Mouse (Mus musculus) liver, postnatal 0 days (tissue): ENCODE data around the gene Msx3. TPM values are rescaled to one million over a fixed set of nuclear protein-coding genes. Genes with fewer than 3 reads are reported as not detected.

ENCODE experiments used
- ATAC-seq: fragments of 200-750 bp; cut with Nextera tagmentation; 2 replicates; pipeline ENCODE4 v1.8.0; 2017; ENCODE audit warnings: mild to moderate bottlenecking, moderate library complexity
- DNase-seq: peaks from one replicate; pipeline ENCODE4 v3.0.0-alpha.2; 2016
- H3K27ac ChIP-seq: fragments of 300-500 bp; sonication (generic); 2 replicates; pipeline ENCODE4 v1.5.1; 2014; ENCODE audit warnings: antibody characterized with exemption, moderate library complexity, mild to moderate bottlenecking, low read depth
- H3K27me3 ChIP-seq: fragments of 300-500 bp; sonication (generic); 2 replicates; pipeline ENCODE4 v1.6.1; 2014; ENCODE audit warnings: low read length, control low read depth, mixed read lengths; ENCODE audit not compliant: insufficient read depth
- H3K36me3 ChIP-seq: fragments of 300-500 bp; sonication (generic); replicated peaks from 2 replicates; pipeline ENCODE4 v1.6.1; 2014; ENCODE audit warnings: mild to moderate bottlenecking, control low read depth, low read length, moderate library complexity, mixed read lengths; ENCODE audit not compliant: insufficient read depth
- H3K4me1 ChIP-seq: fragments of 300-500 bp; sonication (generic); 2 replicates; pipeline ENCODE4 v1.6.1; 2014; ENCODE audit warnings: antibody characterized with exemption, mild to moderate bottlenecking, control low read depth; ENCODE audit not compliant: insufficient read depth
- H3K4me2 ChIP-seq: fragments of 300-500 bp; sonication (generic); 2 replicates; pipeline ENCODE4 v1.6.1; 2014; ENCODE audit warnings: low read depth, mild to moderate bottlenecking, low read length, moderate library complexity, mixed read lengths
- H3K4me3 ChIP-seq: fragments of 300-500 bp; sonication (generic); 2 replicates; pipeline ENCODE4 v1.5.1; 2014; ENCODE audit warnings: low read depth, low read length
- H3K9ac ChIP-seq: fragments of 300-500 bp; sonication (generic); replicated peaks from 2 replicates; pipeline ENCODE4 v1.6.1; 2014; ENCODE audit warnings: mild to moderate bottlenecking, moderate library complexity
- H3K9me3 ChIP-seq: fragments of 300-500 bp; sonication (generic); 2 replicates; pipeline ENCODE4 v1.6.1; 2016; ENCODE audit warnings: mild to moderate bottlenecking, control low read depth, low read length, mixed read lengths
- CTCF ChIP-seq: sonication (generic); IDR thresholded peaks from 2 replicates; pipeline ENCODE4 v1.5.1; 2016; ENCODE audit warnings: antibody characterized with exemption, low read depth
- EP300 ChIP-seq: IDR thresholded peaks from 2 replicates; pipeline ENCODE4 v1.6.1; 2016; ENCODE audit warnings: antibody characterized with exemption, low read depth, mild to moderate bottlenecking
- WGBS: fragments of 180-500 bp; shearing (Covaris S2); extraction: QIAGEN DNeasy Blood & Tissue Kit; methylation state at CpG from one replicate; pipeline ENCODE4 v1.1.7; 2014; ENCODE audit not compliant: insufficient replicate concordance; 5-methylcytosine and 5-hydroxymethylcytosine counted together
- polyA plus RNA-seq: library from polyadenylated mRNA; unstranded; fragments of >200 nt; fragmentation: Nextera tagmentation; extraction: Ambion mirVana; gene quantifications from 2 replicates; pipeline ENCODE4 v1.2.1, GENCODE M21; 2015

The Msx3 gene
- polyA plus RNA-seq, 1 experiment from 2014 or later: not detected

DNA sequence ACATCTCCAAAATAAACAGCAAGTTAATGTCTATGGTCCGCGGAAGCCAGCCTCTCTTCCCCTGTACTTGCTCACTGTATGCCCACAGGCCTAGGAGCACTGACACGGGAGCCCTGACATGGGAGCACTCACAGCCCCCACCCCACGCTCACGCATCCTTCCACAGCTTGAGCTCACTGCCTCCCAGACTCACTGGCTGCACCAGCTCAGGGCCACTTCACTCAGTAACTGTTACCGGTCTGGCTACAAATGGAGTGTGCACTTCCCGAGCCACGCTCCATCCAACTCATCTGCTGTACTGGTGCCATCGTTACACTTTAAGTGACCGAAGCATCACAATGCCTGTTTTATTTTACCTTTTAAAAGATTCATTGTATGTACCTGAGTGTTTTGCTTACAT, 16.5 kb downstream of the Msx3 start:
- no peak overlapping the region for H3K27ac ChIP-seq
- WGBS: 93% methylated on average over 10 of the region's 10 CpGs
- H3K9ac ChIP-seq: no peak overlapping the region
- no peak for TF ChIP-seq EP300
- TF ChIP-seq CTCF: no peak
- peaks cover 16% of the 10 kb centered on the region for H3K4me1 ChIP-seq
- H3K27me3 ChIP-seq: no peaks in the 10 kb centered on the region
- peaks cover 52% of the 10 kb centered on the region for H3K36me3 ChIP-seq
- no peak for ATAC-seq
- peaks cover 5% of the 10 kb centered on the region for H3K9me3 ChIP-seq
- no peak overlapping the region for H3K4me2 ChIP-seq
- no peak for DNase-seq
- H3K4me3 ChIP-seq: no peak overlapping the region

DNA sequence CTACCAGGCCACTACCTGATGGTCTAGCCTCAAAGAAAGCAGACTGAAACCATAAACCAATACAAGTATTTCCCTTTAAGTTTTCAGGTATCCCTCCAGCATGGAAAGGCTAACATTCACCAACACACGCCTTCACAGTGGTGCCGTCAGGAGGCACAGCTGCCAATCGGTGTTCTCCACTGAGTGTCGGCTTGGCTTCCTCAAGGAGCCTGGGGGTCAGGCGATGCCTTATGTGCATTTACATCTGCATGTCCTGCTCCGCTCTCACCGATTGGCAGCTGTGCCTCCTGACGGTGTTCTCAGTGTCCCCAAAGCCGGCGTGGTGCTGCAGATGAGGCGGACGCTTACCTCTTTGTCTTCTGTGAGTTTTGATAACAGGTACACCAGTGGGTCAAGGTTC, 17.1 kb downstream of the Msx3 start:
- Histone ChIP-seq H3K27ac (no peak overlapping the region), H3K4me2 (no peak overlapping the region), H3K36me3 (peaks cover 52% of the 10 kb centered on the region), H3K9me3 (peaks cover 5% of the 10 kb centered on the region), H3K4me1 (peaks cover 11% of the 10 kb centered on the region), H3K4me3 (no peak overlapping the region), H3K9ac (no peak overlapping the region), H3K27me3 (no peaks in the 10 kb centered on the region)
- DNase-seq (no peak), ATAC-seq (no peak)
- TF ChIP-seq CTCF (no peak), EP300 (no peak)
- WGBS: 93% methylated on average over 12 of the region's 12 CpGs

DNA sequence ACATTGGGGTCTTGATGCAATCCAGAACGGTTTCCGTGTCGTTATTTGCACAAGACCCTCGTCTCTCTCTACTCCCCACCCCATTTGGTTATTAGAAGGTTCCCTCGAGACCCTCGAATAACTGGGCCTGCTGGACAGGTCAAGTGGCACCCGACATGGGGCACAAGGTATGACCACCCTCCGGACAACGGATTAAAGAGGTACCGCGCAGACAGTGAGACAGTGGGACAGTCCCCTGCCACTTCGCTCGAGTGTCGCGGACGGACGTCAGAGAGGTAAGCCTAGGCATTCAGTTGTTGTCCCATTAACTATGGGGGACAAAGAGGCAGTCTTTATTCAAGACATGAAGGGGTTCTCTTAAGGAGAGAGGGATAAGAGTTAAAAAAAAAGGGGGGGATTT, 37.6 kb downstream of the Msx3 start:
- Histone ChIP-seq H3K27me3 (no peaks in the 10 kb centered on the region), H3K36me3 (peaks cover 11% of the 10 kb centered on the region), H3K4me3 (no peak overlapping the region), H3K27ac (no peak overlapping the region), H3K9ac (no peak overlapping the region), H3K9me3 (peaks cover 3% of the 10 kb centered on the region), H3K4me2 (no peak overlapping the region), H3K4me1 (no peaks in the 10 kb centered on the region)
- TF ChIP-seq CTCF: no peak
- no peak for TF ChIP-seq EP300
- 92% methylated on average over 17 of the region's 17 CpGs for WGBS
- ATAC-seq (no peak), DNase-seq (no peak)

DNA sequence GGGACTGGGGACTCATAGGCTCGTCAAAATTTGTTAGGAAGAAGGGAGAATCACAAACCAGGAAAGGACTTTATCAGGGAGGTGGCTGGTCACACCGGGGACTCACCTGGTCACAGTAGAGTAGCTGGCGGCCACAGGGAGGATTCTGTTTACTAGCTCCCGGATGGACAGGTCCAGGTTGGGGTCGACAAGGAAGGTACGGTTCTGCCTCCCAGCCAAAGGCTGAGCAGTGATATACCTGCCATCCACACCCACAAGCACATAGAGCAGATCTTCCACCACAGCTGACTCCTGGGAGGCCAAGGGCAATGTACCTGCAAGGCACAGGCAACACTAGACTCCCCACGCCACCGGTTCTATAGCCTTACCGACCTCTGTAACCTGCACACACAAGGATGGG, 41.1 kb downstream of the Msx3 start:
- DNase-seq (no peak), ATAC-seq (no peak)
- WGBS: 95% methylated on average over 9 of the region's 9 CpGs
- Histone ChIP-seq H3K4me2 (no peak overlapping the region), H3K27ac (no peak overlapping the region), H3K27me3 (no peaks in the 10 kb centered on the region), H3K4me3 (no peak overlapping the region), H3K36me3 (peaks cover 28% of the 10 kb centered on the region), H3K9ac (no peak overlapping the region), H3K4me1 (no peaks in the 10 kb centered on the region), H3K9me3 (peaks cover 3% of the 10 kb centered on the region)
- no peak for TF ChIP-seq CTCF
- no peak for TF ChIP-seq EP300

DNA sequence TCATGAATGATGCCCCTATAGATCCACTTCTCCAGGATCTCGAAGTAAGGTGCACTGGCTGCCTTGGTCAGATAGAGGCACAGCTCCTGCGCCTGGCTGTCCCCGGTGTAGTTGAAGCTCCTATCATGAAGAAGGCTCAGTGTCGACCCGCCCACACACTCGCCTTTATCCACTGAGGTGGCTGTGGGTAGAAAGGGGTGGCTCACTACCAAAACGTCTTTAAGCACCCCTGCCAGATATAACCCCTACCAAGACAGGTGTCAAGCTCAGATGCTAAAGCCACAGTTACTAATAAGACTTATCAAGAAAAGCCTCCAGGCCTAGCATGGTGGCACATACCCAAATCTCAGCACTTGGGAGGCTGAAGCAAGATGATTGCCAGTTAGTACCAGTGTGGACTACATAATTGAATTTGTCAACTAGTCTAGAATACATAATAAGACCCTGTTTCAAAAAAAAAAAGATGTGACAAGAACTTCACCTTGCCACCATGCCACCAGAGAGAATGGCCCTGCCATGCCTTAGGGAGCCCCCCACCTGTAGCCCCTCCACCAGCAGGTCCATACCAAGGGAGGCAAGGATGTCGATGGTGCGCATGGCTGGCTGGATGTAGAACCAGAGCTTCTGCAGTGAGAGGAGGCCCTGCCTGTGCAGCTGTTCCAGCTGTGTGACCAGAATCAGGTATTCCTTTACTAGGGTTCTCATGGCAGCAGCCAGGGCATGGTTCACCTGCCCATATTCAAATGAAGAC, 41.9 kb downstream of the Msx3 start:
- no peak overlapping the region for H3K27ac ChIP-seq
- H3K36me3 ChIP-seq: peaks cover 32% of the 10 kb centered on the region
- H3K4me2 ChIP-seq: no peak overlapping the region
- H3K9me3 ChIP-seq: peaks cover 3% of the 10 kb centered on the region
- H3K9ac ChIP-seq: no peak overlapping the region
- WGBS: 84% methylated on average over 9 of the region's 9 CpGs
- no peaks in the 10 kb centered on the region for H3K4me1 ChIP-seq
- no peak for ATAC-seq
- no peak overlapping the region for H3K4me3 ChIP-seq
- no peaks in the 10 kb centered on the region for H3K27me3 ChIP-seq
- DNase-seq: no peak
- TF ChIP-seq CTCF (no peak), EP300 (no peak)

DNA sequence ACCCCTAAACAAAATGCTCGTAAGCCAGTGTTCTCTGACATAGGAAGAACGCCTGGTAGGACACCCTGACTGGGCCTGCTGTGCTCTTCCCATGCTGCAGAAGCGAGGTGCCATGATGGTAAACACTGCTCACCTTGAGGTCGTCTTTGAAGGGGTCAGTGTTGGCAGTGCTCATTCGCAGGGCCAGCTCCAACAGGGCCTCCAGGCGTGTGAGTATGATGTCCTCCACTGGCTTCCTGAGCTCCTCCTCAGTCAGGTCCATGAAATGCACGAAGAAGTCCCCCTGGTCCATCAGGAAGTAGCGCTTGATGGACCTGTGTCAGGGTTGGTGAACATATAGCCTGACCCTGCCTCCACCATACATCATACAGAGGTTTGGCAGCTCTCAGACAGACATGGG, 44.2 kb downstream of the Msx3 start:
- no peak overlapping the region for H3K4me2 ChIP-seq
- 82% methylated on average over 8 of the region's 8 CpGs for WGBS
- H3K27ac ChIP-seq: no peak overlapping the region
- no peaks in the 10 kb centered on the region for H3K4me1 ChIP-seq
- DNase-seq: no peak
- TF ChIP-seq CTCF: no peak
- no peak for TF ChIP-seq EP300
- H3K9ac ChIP-seq: no peak overlapping the region
- H3K27me3 ChIP-seq: no peaks in the 10 kb centered on the region
- H3K9me3 ChIP-seq: no peaks in the 10 kb centered on the region
- no peak for ATAC-seq
- H3K36me3 ChIP-seq: peaks cover 43% of the 10 kb centered on the region
- H3K4me3 ChIP-seq: no peak overlapping the region
